ENCODE assay signal across 18 mouse cellular contexts in the genomic region with DNA sequence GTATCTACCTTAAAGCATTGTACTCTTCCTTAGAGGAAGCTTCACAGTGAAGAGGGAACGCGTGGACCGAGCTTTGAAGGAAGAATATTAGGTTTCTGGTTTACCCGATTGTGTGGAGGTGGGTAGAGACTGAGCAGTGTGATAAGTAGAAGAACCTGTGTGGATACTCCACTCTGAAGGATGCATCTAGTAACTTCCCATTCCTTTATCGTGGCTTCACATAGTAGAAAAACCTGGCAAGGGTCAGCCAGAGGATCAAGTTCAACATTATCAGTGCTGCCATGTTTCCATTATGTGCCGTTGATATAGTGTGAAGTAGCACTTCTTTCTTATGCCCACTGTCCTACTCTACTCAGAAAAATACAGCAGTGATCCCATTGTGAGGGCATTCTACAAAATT. TPM values are rescaled to one million over a fixed set of nuclear protein-coding genes. Genes with fewer than 3 reads are reported as not detected.
DNase-seq lines count a peak whose midpoint lies in the region; ATAC-seq and TF ChIP-seq lines count a peak whose summit lies in the region.
"Had no signal": no experiment of that assay in that cellular context is flagged by ENCODE, and none has a peak within 500 bp of the region (broad histone marks: within the 10 kb centered on the region; RNA-seq: fewer than 3 reads in every experiment).

No protein-coding gene starts in this region.

- no peaks in the 10 kb centered on the region for H3K9me3 ChIP-seq in liver, embryonic 13.5 days (replicated peaks)
- H3K9me3 ChIP-seq in MEL (replicated peaks; ENCODE audit: insufficient read depth, low read length), result no peaks in the 10 kb centered on the region
- H3K9me3 ChIP-seq: embryonic facial prominence, embryonic 10.5 days; embryonic facial prominence, embryonic 12.5 days; forebrain, embryonic 13.5 days; forebrain, embryonic 15.5 days; G1E had no signal

- H3K4me3 ChIP-seq in gastrocnemius, adult 2 months, result no peak overlapping the region
- H3K4me3 ChIP-seq in liver, embryonic 13.5 days (replicated peaks), result no peak overlapping the region
- H3K4me3 ChIP-seq in MEL (ENCODE audit: control insufficient read depth in 1 of 2, insufficient read depth in 1 of 2, low read depth in 2 of 2, low read length in 2 of 2) (no peak overlapping the region), myocyte (no peak overlapping the region)
- H3K4me3 ChIP-seq: embryonic facial prominence, embryonic 10.5 days; embryonic facial prominence, embryonic 12.5 days; forebrain, embryonic 13.5 days; forebrain, embryonic 15.5 days had no signal

- intact Hi-C loops in gastrocnemius, adult 2 months (cut with DNase I), result loop anchor here (5.0 kb wide), 1 partner anchor 42 kb away; no protein-coding TSS in a partner anchor

- H3K4me1 ChIP-seq in liver, embryonic 13.5 days (replicated peaks), result peaks cover 52% of the 10 kb centered on the region
- peaks cover 13 to 25% of the 10 kb centered on the region in 2 experiments for H3K4me1 ChIP-seq in MEL (ENCODE audit: control insufficient read depth in 1 of 2, insufficient read depth in 2 of 2, low read length in 2 of 2)
- H3K4me1 ChIP-seq: embryonic facial prominence, embryonic 10.5 days; embryonic facial prominence, embryonic 12.5 days; forebrain, embryonic 13.5 days; forebrain, embryonic 15.5 days had no signal

- TF ChIP-seq POLR2A in MEL (IDR thresholded peaks at IDR 0.05; ENCODE audit: control insufficient read depth in 1 of 2, insufficient read depth in 1 of 2, low read depth in 1 of 2, low read length in 2 of 2, poor library complexity in 1 of 2), result no peak
- TF ChIP-seq POLR2A in myocyte (IDR thresholded peaks at IDR 0.05; ENCODE audit: insufficient read length, low read depth), result no peak

- H3K9ac ChIP-seq in liver, embryonic 13.5 days, result no peak overlapping the region
- H3K9ac ChIP-seq in MEL (ENCODE audit: control insufficient read depth, low read depth, low read length, poor library complexity, severe bottlenecking), result no peak overlapping the region
- H3K9ac ChIP-seq: embryonic facial prominence, embryonic 12.5 days; forebrain, embryonic 13.5 days; forebrain, embryonic 15.5 days had no signal

- ATAC-seq in liver, embryonic 13.5 days (ENCODE audit: low read depth), result no peak
- ATAC-seq: activated CD4-positive, CD25-positive, alpha-beta regulatory T cell, adult 4 months; CD4-positive, CD25-positive, alpha-beta regulatory T cell, adult 4 months; forebrain, embryonic 13.5 days; forebrain, embryonic 15.5 days; Patski had no signal

- no peak overlapping the region for H3K4me2 ChIP-seq in liver, embryonic 13.5 days
- H3K4me2 ChIP-seq in myocyte (ENCODE audit: low read depth), result peak overlapping the region; percentile 46
- H3K4me2 ChIP-seq: embryonic facial prominence, embryonic 12.5 days; forebrain, embryonic 13.5 days; forebrain, embryonic 15.5 days had no signal

- WGBS in liver, embryonic 13.5 days (ENCODE audit: insufficient replicate concordance), result 63% methylated on average over 6 of the region's 6 CpGs

- H3K79me2 ChIP-seq in MEL (ENCODE audit: control insufficient read depth, insufficient read depth, low read length, poor library complexity) (no peaks in the 10 kb centered on the region), myocyte (ENCODE audit: control insufficient read depth, insufficient read depth) (no peaks in the 10 kb centered on the region)

- no peaks in the 10 kb centered on the region for H3K36me3 ChIP-seq in liver, embryonic 13.5 days
- peaks cover 0 to 37% of the 10 kb centered on the region in 2 experiments; a peak in 2 of 4 replicates for H3K36me3 ChIP-seq in MEL (ENCODE audit: control insufficient read depth in 1 of 2, insufficient read depth in 2 of 2, low read length in 2 of 2)
- no peaks in the 10 kb centered on the region for H3K36me3 ChIP-seq in myocyte (ENCODE audit: control insufficient read depth, insufficient read depth)
- H3K36me3 ChIP-seq: embryonic facial prominence, embryonic 10.5 days; embryonic facial prominence, embryonic 12.5 days; forebrain, embryonic 15.5 days had no signal

- peak overlapping the region; percentile 84 for H3K27ac ChIP-seq in gastrocnemius, adult 2 months
- H3K27ac ChIP-seq in liver, embryonic 13.5 days, result peak overlapping the region; percentile 26
- H3K27ac ChIP-seq in MEL (ENCODE audit: control insufficient read depth, low read depth, low read length), result peak overlapping the region; percentile 35; the same call in 1 of the 2 replicates
- H3K27ac ChIP-seq: embryonic facial prominence, embryonic 10.5 days; embryonic facial prominence, embryonic 12.5 days; forebrain, embryonic 13.5 days; forebrain, embryonic 15.5 days had no signal

- H3K27me3 ChIP-seq in liver, embryonic 13.5 days, result no peaks in the 10 kb centered on the region
- H3K27me3 ChIP-seq in MEL (ENCODE audit: control insufficient read depth in 1 of 2, insufficient read depth in 2 of 2, low read length in 2 of 2) (no peaks in the 10 kb centered on the region), myocyte (ENCODE audit: control insufficient read depth, insufficient read depth, insufficient read length) (no peaks in the 10 kb centered on the region)
- H3K27me3 ChIP-seq: CH12.LX; embryonic facial prominence, embryonic 12.5 days; forebrain, embryonic 13.5 days; forebrain, embryonic 15.5 days; Patski had no signal

- TF ChIP-seq CTCF in gastrocnemius, adult 2 months (IDR thresholded peaks at IDR 0.05), result no peak
- TF ChIP-seq CTCF in MEL (IDR thresholded peaks at IDR 0.05 in 2 of 3, conservative IDR thresholded peaks at IDR 0.05 in 1 of 3; ENCODE audit: control insufficient read depth in 1 of 3, insufficient read depth in 1 of 3, low read depth in 2 of 3, low read length in 3 of 3, poor library complexity in 1 of 3, severe bottlenecking in 1 of 3), result no peak

- no peak for TF ChIP-seq RAD21 in MEL (IDR thresholded peaks at IDR 0.05; ENCODE audit: low read depth, low read length)

- TF ChIP-seq EP300 in MEL (IDR thresholded peaks at IDR 0.05; ENCODE audit: low read depth in 1 of 2, low read length in 2 of 2), result peak; percentile 88 to 93

- no peak for DNase-seq in gastrocnemius, adult 2 months
- no peak for DNase-seq in gastrocnemius, adult 18-20 months (ENCODE audit: low spot score)
- no peak for DNase-seq in liver, embryonic 13.5 days
- no peak for DNase-seq in liver
- peak; percentile 76 for DNase-seq in MEL (ENCODE audit: low read depth, low spot score)
- DNase-seq in lung, postnatal 14 days, result no peak
- DNase-seq: adrenal gland, adult 8-10 months; B cell, adult 2 months had no signal

- H3ac ChIP-seq in myocyte (ENCODE audit: control insufficient read depth, insufficient read length), result no peak overlapping the region

TF ChIP-seq in MEL, 35 proteins besides CTCF, POLR2A, EP300 and RAD21 (continues in another document):
- TF ChIP-seq MYC (IDR thresholded peaks at IDR 0.05; ENCODE audit: low read depth, low read length) (peak; percentile 68; the same call in 1 of the 2 replicates), USF2 (IDR thresholded peaks at IDR 0.05; ENCODE audit: borderline replicate concordance in 1 of 2, insufficient read depth in 1 of 2, low read depth in 1 of 2, low read length in 2 of 2) (no peak), MXI1 (IDR thresholded peaks at IDR 0.05; ENCODE audit: low read depth, low read length) (no peak), TBP (IDR thresholded peaks at IDR 0.05; ENCODE audit: low read depth, low read length) (no peak), ZC3H11A (IDR thresholded peaks at IDR 0.05; ENCODE audit: low read depth, low read length) (no peak), BHLHE40 (IDR thresholded peaks at IDR 0.05; ENCODE audit: borderline replicate concordance, low read depth, low read length) (no peak; the same call in 1 of the 2 replicates), POLR2AphosphoS5 (IDR thresholded peaks at IDR 0.05; ENCODE audit: borderline replicate concordance, low read depth, low read length) (no peak), ZMIZ1 (IDR thresholded peaks at IDR 0.05; ENCODE audit: low read depth, low read length) (no peak), TCF12 (IDR thresholded peaks at IDR 0.05; ENCODE audit: low read depth, low read length) (peak; percentile 89), CHD1 (IDR thresholded peaks at IDR 0.05; ENCODE audit: low read depth, low read length) (no peak), GATA1 (IDR thresholded peaks at IDR 0.05; ENCODE audit: low read depth, low read length) (peak; percentile 89), RCOR1 (IDR thresholded peaks at IDR 0.05; ENCODE audit: low read depth, low read length) (peak; percentile 88), HCFC1 (IDR thresholded peaks at IDR 0.05; ENCODE audit: low read depth, low read length) (no peak)

TF ChIP-seq in myocyte, 11 proteins besides CTCF, POLR2A, EP300 and RAD21:
- TF ChIP-seq E2F4 (IDR thresholded peaks at IDR 0.05; ENCODE audit: insufficient read depth), result no peak
- TF ChIP-seq POLR2AphosphoS2 (IDR thresholded peaks at IDR 0.05; ENCODE audit: insufficient read length, low read depth), result no peak
- TF ChIP-seq TCF12 (IDR thresholded peaks at IDR 0.05; ENCODE audit: insufficient read depth, poor library complexity, severe bottlenecking), result no peak
- no peak for TF ChIP-seq TCF3 (IDR thresholded peaks at IDR 0.05; ENCODE audit: insufficient read length, low read depth)
- TF ChIP-seq SRF (IDR thresholded peaks at IDR 0.05; ENCODE audit: control insufficient read depth, insufficient read length, low read depth), result no peak
- no peak for TF ChIP-seq MYOD1 (IDR thresholded peaks at IDR 0.05; ENCODE audit: control insufficient read depth in 1 of 3, insufficient read length in 2 of 3, low read depth in 2 of 3)
- TF ChIP-seq MYOG (IDR thresholded peaks at IDR 0.05; ENCODE audit: control insufficient read depth in 1 of 3, insufficient read depth in 1 of 3, insufficient read length in 2 of 3, low read depth in 2 of 3), result no peak
- no peak for TF ChIP-seq MAX (IDR thresholded peaks at IDR 0.05; ENCODE audit: low read depth)
- TF ChIP-seq REST (IDR thresholded peaks at IDR 0.05; ENCODE audit: insufficient read depth, insufficient read length), result no peak
- TF ChIP-seq USF1 (IDR thresholded peaks at IDR 0.05; ENCODE audit: low read depth), result no peak
- TF ChIP-seq CEBPB (IDR thresholded peaks at IDR 0.05; ENCODE audit: insufficient read depth, poor library complexity, severe bottlenecking), result no peak
TF ChIP-seq in myocyte: peak in this region for 0.

RNA-seq across cellular contexts. Expression of a gene that starts 53.6 kb away (rescaled TPM):
- total RNA-seq in gastrocnemius, adult 2 months (2021), result 10 to 100 TPM; 48.5 to 55.6 TPM
- total RNA-seq in gastrocnemius, adult 18-20 months (2021), result 10 to 100 TPM; 43.7 to 48.2 TPM
- polyA plus RNA-seq in liver, embryonic 13.5 days (2015; fragmentation: Nextera tagmentation; extraction: Ambion mirVana), result 18.7 and 23.6 TPM in 2 replicates
- total RNA-seq in MEL (2012; rRNA removed), result 8.0 and 8.2 TPM in 2 replicates
- polyA plus RNA-seq in MEL (2012; ENCODE audit: insufficient read depth in 1 of 2, insufficient read length in 2 of 2, low read depth in 1 of 2, low replicate concordance in 2 of 2, missing spikeins in 1 of 2) (10 to 100 TPM in 1 of 2 experiments, 1 to 10 TPM in 1; 7.8 to 13.9 TPM), myocyte (2012; fragmentation: generic; extraction: Trizol) (8.9 TPM)

Comparison
In these comparisons a context has a peak if more than half of its experiments do, and no peak if none do; other contexts are left out.
1. H3K27ac ChIP-seq: peak in every context shown above with its lines; median percentile 84 in gastrocnemius, adult 2 months; 35 in MEL; 26 in liver, embryonic 13.5 days.